ENCODE assay signal across 13 mouse cellular contexts in the genomic region with DNA sequence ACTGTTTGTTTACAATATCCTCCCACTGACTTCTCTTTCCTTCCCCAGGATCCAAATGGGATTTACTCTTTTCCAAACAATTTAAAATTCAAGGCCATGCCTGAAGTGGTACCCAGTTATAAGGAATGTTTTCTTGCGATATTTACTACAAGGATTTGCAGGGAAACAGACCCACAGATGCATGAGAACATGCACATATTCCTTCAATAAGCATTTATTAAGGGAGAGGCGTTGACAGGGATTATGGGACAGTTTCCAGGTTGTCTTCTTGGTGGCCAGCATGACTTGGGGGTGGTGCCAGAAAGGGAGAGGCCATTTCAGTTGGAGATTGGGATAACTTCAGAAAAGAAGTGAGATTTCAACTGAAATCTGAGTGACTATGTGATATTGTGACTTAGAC. TPM values are rescaled to one million over a fixed set of nuclear protein-coding genes. Genes with fewer than 3 reads are reported as not detected.
DNase-seq lines count a peak whose midpoint lies in the region; ATAC-seq lines count a peak whose summit lies in the region.
"Had no signal": no experiment of that assay in that cellular context is flagged by ENCODE, and none has a peak within 500 bp of the region (broad histone marks: within the 10 kb centered on the region; RNA-seq: fewer than 3 reads in every experiment).

No protein-coding gene starts in this region.

- peak; percentile 91 for DNase-seq in heart, adult 11 months
- peak; percentile 3 to 19 for DNase-seq in urinary bladder, postnatal 36 days (ENCODE audit: low spot score in 2 of 2)
- no peak for DNase-seq in urinary bladder, postnatal 4 days (ENCODE audit: low spot score in 2 of 2)
- DNase-seq in heart, postnatal 4 days: peak; percentile 52
- no peak for DNase-seq in embryo, embryonic 10.5 days (ENCODE audit: low spot score)
- DNase-seq: cerebellum, adult 11 months; kidney, adult 9 months; liver had no signal

- no peak for ATAC-seq in heart, embryonic 11.5 days (replicated peaks; ENCODE audit: insufficient number of reproducible peaks, low FRiP score, low TSS enrichment)
- ATAC-seq in forebrain, embryonic 13.5 days: no peak
- ATAC-seq: CD4-positive, CD25-positive, alpha-beta regulatory T cell, adult 4 months; hindbrain, embryonic 16.5 days had no signal

- no peaks in the 10 kb centered on the region for H3K36me3 ChIP-seq in heart, embryonic 11.5 days (ENCODE audit: control insufficient read depth, insufficient read depth, low read length)
- no peaks in the 10 kb centered on the region for H3K36me3 ChIP-seq in forebrain, embryonic 13.5 days (ENCODE audit: poor library complexity, severe bottlenecking)
- H3K36me3 ChIP-seq: neural tube, embryonic 13.5 days had no signal

- H3K4me3 ChIP-seq in heart, embryonic 11.5 days (ENCODE audit: low read depth, low read length): no peak overlapping the region
- no peak overlapping the region for H3K4me3 ChIP-seq in forebrain, embryonic 13.5 days
- H3K4me3 ChIP-seq: neural tube, embryonic 13.5 days had no signal

- H3K4me1 ChIP-seq in heart, embryonic 11.5 days (ENCODE audit: control insufficient read depth, insufficient read depth, low read length): no peaks in the 10 kb centered on the region
- no peaks in the 10 kb centered on the region for H3K4me1 ChIP-seq in forebrain, embryonic 13.5 days
- H3K4me1 ChIP-seq: neural tube, embryonic 13.5 days had no signal

- no peaks in the 10 kb centered on the region for H3K9me3 ChIP-seq in heart, embryonic 11.5 days (replicated peaks; ENCODE audit: control insufficient read depth, low read length)
- no peaks in the 10 kb centered on the region; the same call in 1 of the 2 replicates for H3K9me3 ChIP-seq in forebrain, embryonic 13.5 days (replicated peaks)
- H3K9me3 ChIP-seq: neural tube, embryonic 13.5 days had no signal

- H3K27me3 ChIP-seq in heart, embryonic 11.5 days (ENCODE audit: control insufficient read depth, insufficient read depth, low read length): no peaks in the 10 kb centered on the region
- H3K27me3 ChIP-seq in forebrain, embryonic 13.5 days: no peaks in the 10 kb centered on the region
- H3K27me3 ChIP-seq: neural tube, embryonic 13.5 days had no signal

- H3K9ac ChIP-seq in heart, embryonic 11.5 days (ENCODE audit: low read depth, low read length): no peak overlapping the region
- H3K9ac ChIP-seq in forebrain, embryonic 13.5 days: no peak overlapping the region
- H3K9ac ChIP-seq: neural tube, embryonic 13.5 days had no signal

- H3K27ac ChIP-seq in heart, embryonic 11.5 days (ENCODE audit: low read depth, low read length): no peak overlapping the region
- no peak overlapping the region for H3K27ac ChIP-seq in forebrain, embryonic 13.5 days
- H3K27ac ChIP-seq: neural tube, embryonic 13.5 days had no signal

- no peak overlapping the region for H3K4me2 ChIP-seq in heart, embryonic 11.5 days
- H3K4me2 ChIP-seq in forebrain, embryonic 13.5 days: no peak overlapping the region
- H3K4me2 ChIP-seq: neural tube, embryonic 13.5 days had no signal

- 71% methylated on average over 2 of the region's 2 CpGs for WGBS in heart, embryonic 11.5 days (ENCODE audit: insufficient replicate concordance)
- WGBS in forebrain, embryonic 13.5 days: 83% methylated on average over 2 of the region's 2 CpGs

RNA-seq across cellular contexts. Expression of a gene that starts 58.4 kb away (rescaled TPM):
- polyA plus RNA-seq in heart, embryonic 11.5 days (2014; fragmentation: Nextera tagmentation; extraction: Ambion mirVana): 156 and 175 TPM in 2 replicates
- 100 to 1,000 TPM; 571 to 581 TPM for total RNA-seq in heart, postnatal 4 days (2021)
- 85.6 and 94.0 TPM in 2 replicates for polyA plus RNA-seq in forebrain, embryonic 13.5 days (2015; fragmentation: Nextera tagmentation; extraction: Ambion mirVana)

Comparison
In these comparisons a context has a peak if more than half of its experiments do, and no peak if none do; other contexts are left out.
1. DNase-seq: peak in heart, adult 11 months (single experiment), urinary bladder, postnatal 36 days (2 of 2) and heart, postnatal 4 days (single experiment); none in urinary bladder, postnatal 4 days (0 of 2) and embryo, embryonic 10.5 days (single experiment).